Mouse (Mus musculus): ENCODE measurements at regions not wholly inside any gene's neighbourhood (a gene's known extent, or its start where the extent isn't known, plus 50 kb on each side); places are given as distances from the start of the nearest gene placed in this dataset.

GRCm38 (mm10) chr6:148595009-148595770 lies 151.0 kb upstream of the Tmtc1 start:
- Histone ChIP-seq H3K9ac (ENCODE audit: low read depth, low read length) (no peak overlapping the region), H3K27me3 (ENCODE audit: control insufficient read depth, insufficient read depth, low read length) (no peaks in the 10 kb centered on the region), H3K4me2 (no peak overlapping the region), H3K4me3 (ENCODE audit: low read depth, low read length) (no peak overlapping the region), H3K27ac (ENCODE audit: low read depth, low read length) (no peak overlapping the region), H3K4me1 (ENCODE audit: control insufficient read depth, insufficient read depth, low read length) (no peaks in the 10 kb centered on the region; the same call in 1 of the 2 replicates), H3K36me3 (ENCODE audit: control insufficient read depth, insufficient read depth, low read length) (no peaks in the 10 kb centered on the region), H3K9me3 (replicated peaks; ENCODE audit: control insufficient read depth, low read length) (no peaks in the 10 kb centered on the region)
- 51% methylated on average over 3 of the region's 3 CpGs for WGBS (ENCODE audit: insufficient replicate concordance)
- ATAC-seq (replicated peaks; ENCODE audit: insufficient number of reproducible peaks, low FRiP score, low TSS enrichment), result no peak

- Histone ChIP-seq H3K9ac (ENCODE audit: low read depth, low read length) (no peak overlapping the region), H3K4me3 (ENCODE audit: low read depth, low read length) (no peak overlapping the region), H3K4me1 (ENCODE audit: control insufficient read depth, insufficient read depth, low read length) (no peaks in the 10 kb centered on the region), H3K27me3 (ENCODE audit: control insufficient read depth, insufficient read depth, low read length) (no peaks in the 10 kb centered on the region), H3K36me3 (ENCODE audit: control insufficient read depth, insufficient read depth, low read length) (no peaks in the 10 kb centered on the region), H3K27ac (ENCODE audit: low read depth, low read length) (no peak overlapping the region), H3K4me2 (no peak overlapping the region), H3K9me3 (replicated peaks; ENCODE audit: control insufficient read depth, low read length) (no peaks in the 10 kb centered on the region)
- no peak for ATAC-seq (replicated peaks; ENCODE audit: insufficient number of reproducible peaks, low FRiP score, low TSS enrichment)
- WGBS (ENCODE audit: insufficient replicate concordance), result 79% methylated on average over 4 of the region's 4 CpGs
Measured at GRCm38 (mm10) chr6:148588971-148589370, 144.8 kb upstream of the Tmtc1 start.

DNA sequence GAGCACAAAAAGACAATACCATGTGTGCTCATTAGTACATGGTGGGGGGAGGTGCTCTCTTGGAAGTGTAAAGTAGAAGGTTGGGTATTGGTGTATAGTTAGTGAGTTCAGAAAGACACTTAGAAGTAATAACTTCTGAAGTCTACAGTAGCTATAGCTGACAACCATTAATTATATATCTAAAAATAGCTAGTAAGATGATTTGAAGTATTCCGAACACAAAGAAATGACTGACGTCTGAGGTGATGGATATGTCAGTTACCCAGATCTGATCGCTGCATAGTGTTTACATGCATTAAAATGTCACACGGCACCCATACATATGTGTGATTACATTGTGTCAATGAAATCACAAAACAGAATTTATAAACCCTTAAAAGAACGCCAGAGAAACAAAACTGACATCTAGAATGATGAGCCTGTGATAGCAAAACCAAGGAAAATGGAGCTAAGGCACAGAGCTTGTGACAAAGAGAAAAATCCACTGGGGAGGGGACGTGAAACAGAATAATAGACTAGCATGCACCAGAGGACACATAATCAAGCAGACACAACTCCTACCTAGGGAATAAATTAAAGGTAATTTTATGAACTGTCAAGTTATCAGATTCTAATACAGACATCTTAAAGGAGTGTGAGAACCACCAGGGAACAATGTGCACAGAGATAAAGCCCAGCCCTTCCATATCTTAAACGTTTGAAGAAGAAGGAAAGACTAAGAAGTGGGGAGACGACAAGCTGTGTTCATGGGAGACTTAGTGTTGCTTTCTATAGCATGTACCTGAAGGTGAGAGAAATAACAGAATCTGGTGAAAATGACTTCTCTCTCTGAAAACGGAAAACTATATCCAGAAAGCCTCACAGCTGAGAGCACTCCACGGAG lies 142.5 kb upstream of the Tmtc1 start:
- Histone ChIP-seq H3K36me3 (ENCODE audit: control insufficient read depth, insufficient read depth, low read length) (no peaks in the 10 kb centered on the region), H3K4me3 (ENCODE audit: low read depth, low read length) (no peak overlapping the region), H3K27ac (ENCODE audit: low read depth, low read length) (no peak overlapping the region), H3K4me1 (ENCODE audit: control insufficient read depth, insufficient read depth, low read length) (no peaks in the 10 kb centered on the region), H3K9me3 (replicated peaks; ENCODE audit: control insufficient read depth, low read length) (no peaks in the 10 kb centered on the region), H3K4me2 (no peak overlapping the region), H3K9ac (ENCODE audit: low read depth, low read length) (no peak overlapping the region), H3K27me3 (ENCODE audit: control insufficient read depth, insufficient read depth, low read length) (no peaks in the 10 kb centered on the region)
- no peak for ATAC-seq (replicated peaks; ENCODE audit: insufficient number of reproducible peaks, low FRiP score, low TSS enrichment)
- 78% methylated on average over 10 of the region's 10 CpGs for WGBS (ENCODE audit: insufficient replicate concordance)

DNA sequence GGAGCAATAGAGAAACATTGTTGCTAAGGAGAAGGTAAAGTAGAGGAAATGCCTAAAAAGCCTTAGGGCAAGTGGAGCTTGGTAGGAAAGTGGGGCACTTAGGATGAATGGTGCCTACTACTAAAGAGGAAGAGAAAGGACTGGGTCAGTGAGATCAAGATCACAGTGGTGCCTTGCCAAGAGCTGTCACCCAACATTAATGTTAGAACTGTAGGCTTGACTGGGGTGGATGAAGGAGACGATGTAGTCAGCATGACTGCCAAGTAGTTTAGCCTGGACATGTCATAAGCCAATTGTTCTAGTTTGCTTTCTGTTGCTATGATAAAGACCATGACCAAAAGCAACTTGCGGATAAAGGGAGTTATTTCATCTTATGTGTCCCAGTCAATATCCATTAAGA lies 139.9 kb upstream of the Tmtc1 start:
- no peaks in the 10 kb centered on the region for H3K36me3 ChIP-seq (ENCODE audit: control insufficient read depth, insufficient read depth, low read length)
- H3K9ac ChIP-seq (ENCODE audit: low read depth, low read length), result no peak overlapping the region
- no peak overlapping the region for H3K27ac ChIP-seq (ENCODE audit: low read depth, low read length)
- H3K4me2 ChIP-seq, result no peak overlapping the region
- H3K9me3 ChIP-seq (replicated peaks; ENCODE audit: control insufficient read depth, low read length), result no peaks in the 10 kb centered on the region
- H3K27me3 ChIP-seq (ENCODE audit: control insufficient read depth, insufficient read depth, low read length), result no peaks in the 10 kb centered on the region
- no peaks in the 10 kb centered on the region for H3K4me1 ChIP-seq (ENCODE audit: control insufficient read depth, insufficient read depth, low read length)
- H3K4me3 ChIP-seq (ENCODE audit: low read depth, low read length), result no peak overlapping the region
- 86% methylated on average over 2 of the region's 2 CpGs for WGBS (ENCODE audit: insufficient replicate concordance)
- ATAC-seq (replicated peaks; ENCODE audit: insufficient number of reproducible peaks, low FRiP score, low TSS enrichment), result no peak

DNA sequence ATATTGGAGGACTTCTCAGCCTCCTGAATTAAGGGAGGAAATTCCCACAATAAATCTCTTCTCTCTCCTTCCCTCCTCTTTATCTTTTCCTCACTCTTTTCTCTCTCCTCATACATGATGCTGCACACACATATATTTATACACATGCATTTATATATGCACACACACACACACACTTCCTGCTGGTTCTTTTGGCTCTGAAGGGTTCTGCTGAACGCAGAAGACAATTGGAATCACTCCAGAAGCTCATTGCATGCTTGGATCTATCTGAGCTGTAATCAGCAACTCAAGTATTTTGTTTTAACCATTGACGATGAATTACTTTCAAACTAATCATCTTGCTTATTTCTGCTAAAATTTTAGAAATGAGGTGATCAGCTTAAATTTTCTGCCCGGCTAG lies 134.1 kb upstream of the Tmtc1 start:
- H3K4me2 ChIP-seq, result no peak overlapping the region
- 82% methylated on average over 3 of the region's 3 CpGs for WGBS (ENCODE audit: insufficient replicate concordance)
- ATAC-seq (replicated peaks; ENCODE audit: insufficient number of reproducible peaks, low FRiP score, low TSS enrichment), result no peak
- no peak overlapping the region for H3K27ac ChIP-seq (ENCODE audit: low read depth, low read length)
- no peaks in the 10 kb centered on the region for H3K4me1 ChIP-seq (ENCODE audit: control insufficient read depth, insufficient read depth, low read length)
- H3K9ac ChIP-seq (ENCODE audit: low read depth, low read length), result no peak overlapping the region
- no peak overlapping the region for H3K4me3 ChIP-seq (ENCODE audit: low read depth, low read length)
- no peaks in the 10 kb centered on the region for H3K27me3 ChIP-seq (ENCODE audit: control insufficient read depth, insufficient read depth, low read length)
- no peaks in the 10 kb centered on the region; the same call in 1 of the 2 replicates for H3K9me3 ChIP-seq (replicated peaks; ENCODE audit: control insufficient read depth, low read length)
- no peaks in the 10 kb centered on the region for H3K36me3 ChIP-seq (ENCODE audit: control insufficient read depth, insufficient read depth, low read length)

DNA sequence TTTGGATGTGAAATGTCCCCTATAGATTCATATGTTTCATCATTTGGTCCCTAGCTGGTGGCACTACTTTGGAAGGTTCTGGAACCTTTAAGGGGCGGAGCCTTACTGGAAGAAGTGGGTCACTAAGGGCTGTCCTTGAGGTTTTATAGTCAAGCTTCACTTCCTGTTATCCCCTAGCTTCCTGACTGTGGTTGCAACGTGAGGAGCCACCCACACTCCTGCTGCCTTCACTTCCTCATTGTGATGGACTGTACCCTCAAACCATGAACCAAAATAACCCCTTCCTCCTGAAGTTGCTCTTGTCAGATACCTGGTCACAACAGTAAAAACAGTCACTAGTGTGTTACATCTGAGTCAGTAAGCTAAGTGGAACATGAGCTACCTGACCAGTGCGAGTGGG lies 133.5 kb upstream of the Tmtc1 start:
- H3K9ac ChIP-seq (ENCODE audit: low read depth, low read length), result no peak overlapping the region
- 78% methylated on average over 3 of the region's 3 CpGs for WGBS (ENCODE audit: insufficient replicate concordance)
- no peaks in the 10 kb centered on the region; the same call in 1 of the 2 replicates for H3K9me3 ChIP-seq (replicated peaks; ENCODE audit: control insufficient read depth, low read length)
- no peaks in the 10 kb centered on the region for H3K36me3 ChIP-seq (ENCODE audit: control insufficient read depth, insufficient read depth, low read length)
- no peaks in the 10 kb centered on the region for H3K4me1 ChIP-seq (ENCODE audit: control insufficient read depth, insufficient read depth, low read length)
- no peak overlapping the region for H3K4me2 ChIP-seq
- H3K27ac ChIP-seq (ENCODE audit: low read depth, low read length), result no peak overlapping the region
- no peak for ATAC-seq (replicated peaks; ENCODE audit: insufficient number of reproducible peaks, low FRiP score, low TSS enrichment)
- H3K27me3 ChIP-seq (ENCODE audit: control insufficient read depth, insufficient read depth, low read length), result no peaks in the 10 kb centered on the region
- H3K4me3 ChIP-seq (ENCODE audit: low read depth, low read length), result no peak overlapping the region

GRCm38 (mm10) chr6:148574742-148575453 lies 130.7 kb upstream of the Tmtc1 start:
- no peak overlapping the region for H3K9ac ChIP-seq (ENCODE audit: low read depth, low read length)
- H3K27ac ChIP-seq (ENCODE audit: low read depth, low read length), result no peak overlapping the region
- no peaks in the 10 kb centered on the region for H3K27me3 ChIP-seq (ENCODE audit: control insufficient read depth, insufficient read depth, low read length)
- 78% methylated on average over 7 of the region's 7 CpGs for WGBS (ENCODE audit: insufficient replicate concordance)
- H3K4me2 ChIP-seq, result no peak overlapping the region
- H3K9me3 ChIP-seq (replicated peaks; ENCODE audit: control insufficient read depth, low read length), result no peaks in the 10 kb centered on the region; the same call in 1 of the 2 replicates
- no peaks in the 10 kb centered on the region for H3K36me3 ChIP-seq (ENCODE audit: control insufficient read depth, insufficient read depth, low read length)
- no peaks in the 10 kb centered on the region for H3K4me1 ChIP-seq (ENCODE audit: control insufficient read depth, insufficient read depth, low read length)
- no peak overlapping the region for H3K4me3 ChIP-seq (ENCODE audit: low read depth, low read length)
- ATAC-seq (replicated peaks; ENCODE audit: insufficient number of reproducible peaks, low FRiP score, low TSS enrichment), result no peak

GRCm38 (mm10) chr6:148572201-148572600 lies 128.0 kb upstream of the Tmtc1 start:
- no peak overlapping the region for H3K9ac ChIP-seq (ENCODE audit: low read depth, low read length)
- H3K4me3 ChIP-seq (ENCODE audit: low read depth, low read length), result no peak overlapping the region
- WGBS (ENCODE audit: insufficient replicate concordance), result 31% methylated on average over 5 of the region's 5 CpGs
- no peaks in the 10 kb centered on the region for H3K36me3 ChIP-seq (ENCODE audit: control insufficient read depth, insufficient read depth, low read length)
- H3K4me2 ChIP-seq, result no peak overlapping the region
- H3K4me1 ChIP-seq (ENCODE audit: control insufficient read depth, insufficient read depth, low read length), result no peaks in the 10 kb centered on the region
- no peaks in the 10 kb centered on the region for H3K9me3 ChIP-seq (replicated peaks; ENCODE audit: control insufficient read depth, low read length)
- H3K27ac ChIP-seq (ENCODE audit: low read depth, low read length), result no peak overlapping the region
- no peak for ATAC-seq (replicated peaks; ENCODE audit: insufficient number of reproducible peaks, low FRiP score, low TSS enrichment)
- H3K27me3 ChIP-seq (ENCODE audit: control insufficient read depth, insufficient read depth, low read length), result no peaks in the 10 kb centered on the region
